Mouse (Mus musculus) layer of hippocampus, adult 18-20 months (tissue): ENCODE measurements at regions not wholly inside any gene's neighbourhood (a gene's known extent, or its start where the extent isn't known, plus 50 kb on each side); places are given as distances from the start of the nearest gene placed in this dataset.

Experiments used
- DNase-seq, 2 experiments: peaks; one replicate each; pipeline ENCODE4 v3.0.0; 2022; ENCODE audit warnings: low spot score in 2 of 2

DNA sequence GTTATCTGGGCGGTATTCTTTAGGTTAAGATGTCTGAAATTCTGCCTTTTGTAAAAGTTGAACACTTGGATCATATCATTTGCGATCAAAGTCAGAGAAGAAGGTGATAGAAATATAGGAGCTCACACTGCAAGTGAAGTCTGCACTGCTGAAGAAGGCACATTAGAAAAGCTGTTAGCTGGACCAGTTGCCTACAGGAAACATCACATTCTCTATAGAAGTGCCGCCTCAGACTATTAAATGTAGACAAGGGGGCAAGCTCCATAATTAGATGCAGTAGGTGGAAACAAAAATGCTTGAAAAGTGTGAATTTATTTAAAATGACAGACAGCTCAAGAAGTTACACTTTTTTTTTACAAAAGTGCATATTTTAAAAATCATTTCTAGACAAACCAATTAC is 753.2 kb upstream of the Cdh10 start:
- DNase-seq = no peak

DNA sequence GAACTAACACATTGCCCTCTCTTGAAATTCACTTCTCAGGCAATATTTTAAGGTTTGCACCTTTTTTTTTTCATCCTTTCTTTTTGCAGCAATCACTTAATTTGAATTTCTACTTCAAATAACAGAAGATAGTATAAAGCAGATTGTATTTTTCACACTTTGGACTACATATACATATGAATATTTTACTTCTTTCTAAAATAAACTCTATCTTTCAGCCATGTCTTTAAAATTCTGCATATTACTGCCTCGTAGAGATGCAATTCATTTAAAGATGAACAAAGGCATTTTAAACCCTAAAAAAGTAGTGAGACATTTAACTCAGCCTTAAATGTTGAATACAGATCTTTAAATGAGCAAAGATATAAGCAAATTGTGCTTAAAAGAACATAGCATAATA is 739.1 kb upstream of the Cdh10 start:
- no peak for DNase-seq
